Mouse (Mus musculus): ENCODE measurements around the gene Ddx31. TPM values are rescaled to one million over a fixed set of nuclear protein-coding genes. Genes with fewer than 3 reads are reported as not detected.

Ddx31 gene
- total RNA-seq, 2 experiments from 2014 or later, result 6.0 to 8.0 TPM

DNA sequence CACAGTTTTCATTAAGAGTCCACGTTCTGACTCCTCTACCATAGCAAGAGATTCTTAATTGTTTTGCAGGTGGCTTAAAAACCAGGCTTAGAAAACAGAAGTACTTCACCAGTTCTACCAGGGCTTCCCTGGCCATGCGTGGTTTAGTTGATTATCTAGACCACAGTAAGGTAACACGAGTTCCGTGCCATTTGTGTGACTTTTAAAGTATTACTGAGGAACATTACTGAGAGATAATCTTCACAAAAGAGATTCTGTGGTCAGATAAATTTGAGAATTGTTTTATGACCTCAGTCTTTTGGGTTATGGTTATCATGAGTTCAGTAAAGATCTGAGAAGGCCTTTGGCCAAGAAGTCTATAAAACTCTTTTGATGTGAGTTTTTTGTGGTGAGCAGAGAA, 19.1 kb downstream of the Ddx31 start:
- intact Hi-C loops (cut with DNase I), result no loop called here
- no peak for DNase-seq (ENCODE audit: extremely low spot score in 1 of 2, low spot score in 2 of 2)

DNA sequence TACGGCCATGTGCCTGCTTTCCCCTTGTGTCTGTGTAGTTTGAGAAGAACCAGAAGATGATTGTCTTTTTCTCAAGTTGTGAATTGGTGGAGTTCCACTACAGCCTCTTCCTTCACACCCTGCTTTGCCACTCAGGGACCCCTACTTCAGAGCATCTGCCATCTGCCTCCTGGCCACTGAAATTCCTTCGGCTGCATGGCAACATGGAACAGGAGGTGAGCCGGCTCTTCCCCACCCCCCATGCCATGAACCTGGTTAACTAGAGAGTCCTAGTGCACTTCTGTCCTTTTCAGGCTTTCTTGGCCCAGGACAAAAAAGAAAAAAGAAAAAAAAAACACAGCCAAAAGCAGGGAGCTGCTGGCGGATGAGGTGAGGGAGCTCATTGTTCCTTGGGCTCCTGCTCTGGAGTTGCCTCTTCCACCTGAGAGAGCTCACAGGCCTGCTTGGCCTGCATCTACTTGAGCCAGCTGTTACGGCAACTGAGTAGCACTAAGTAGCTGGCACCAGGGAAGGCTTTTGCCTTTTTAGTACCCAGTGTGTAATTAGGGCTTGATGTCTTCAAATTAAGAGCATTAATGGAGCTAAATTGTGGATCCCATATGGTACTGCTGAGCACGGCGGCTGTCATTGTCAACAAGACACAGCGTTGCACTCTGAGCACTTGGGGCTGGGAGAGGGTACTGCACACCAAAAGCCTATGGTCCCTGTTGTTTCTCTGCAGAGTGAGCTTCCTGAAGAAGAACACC, 20.6 kb downstream of the Ddx31 start:
- intact Hi-C loops (cut with DNase I), result no loop called here

DNA sequence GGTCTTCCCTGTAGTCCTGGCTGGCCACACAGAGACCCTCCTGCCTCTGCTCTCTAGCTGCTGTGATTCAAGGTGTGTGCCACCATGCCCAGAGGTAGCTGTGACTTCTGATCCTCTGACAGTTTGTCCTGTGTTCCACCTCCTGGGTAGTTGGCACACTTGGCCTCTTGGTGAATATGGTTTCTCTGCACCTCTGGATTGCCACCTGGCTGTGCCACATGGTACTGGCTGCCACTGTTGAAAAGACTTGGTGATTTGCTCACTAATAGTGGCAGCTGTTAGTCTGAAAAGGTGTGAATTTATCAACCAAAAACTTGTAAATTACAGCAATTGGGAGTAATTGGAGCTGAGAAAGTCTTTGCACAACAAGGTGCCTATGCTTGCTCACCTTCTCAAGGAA, 23.7 kb downstream of the Ddx31 start:
- no peak for DNase-seq (ENCODE audit: extremely low spot score in 1 of 2, low spot score in 2 of 2)
- intact Hi-C loops (cut with DNase I), result no loop called here

More for the DNA sequence above, 20.6 kb downstream of the Ddx31 start:
- DNase-seq (ENCODE audit: extremely low spot score in 1 of 2, low spot score in 2 of 2), result no peak

DNA sequence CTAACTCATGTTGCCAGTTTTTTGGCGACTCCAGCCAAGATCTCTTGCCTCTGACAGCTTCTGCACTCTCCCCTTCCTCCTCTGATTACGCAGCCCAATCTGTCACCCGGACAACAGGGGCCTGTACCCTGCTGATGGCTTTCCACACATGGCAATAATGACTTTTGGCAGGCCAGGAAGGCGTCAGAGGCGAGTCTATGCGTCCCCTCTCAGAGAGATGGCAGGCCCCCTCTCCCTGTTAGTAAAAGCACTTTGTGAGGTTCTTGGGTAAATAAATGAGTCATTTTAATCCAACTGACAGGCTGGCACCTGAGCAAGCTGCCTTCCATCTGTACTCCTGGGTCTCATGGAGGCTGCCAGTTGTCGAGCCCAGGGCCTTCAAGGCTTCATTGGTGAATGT, 27.3 kb downstream of the Ddx31 start:
- no peak for DNase-seq (ENCODE audit: extremely low spot score in 1 of 2, low spot score in 2 of 2)
- intact Hi-C loops (cut with DNase I), result no loop called here

DNA sequence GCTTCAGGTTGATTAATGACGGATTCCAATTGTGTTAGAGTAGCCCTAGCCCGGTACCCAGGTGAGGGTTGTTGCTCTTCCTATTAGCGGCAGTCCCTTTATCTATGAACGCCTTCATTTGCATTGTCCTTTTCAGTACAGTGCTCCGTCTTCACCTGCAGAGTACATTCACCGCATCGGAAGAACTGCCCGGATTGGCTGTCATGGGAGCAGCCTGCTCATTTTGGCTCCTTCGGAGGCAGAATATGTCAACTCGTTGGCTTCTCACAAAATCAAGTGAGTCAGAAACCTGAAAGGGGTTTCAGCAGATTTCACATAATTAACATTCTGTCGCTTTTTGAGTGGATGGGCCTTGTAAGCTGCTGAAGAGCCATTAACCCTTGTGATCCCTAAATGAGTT, 35.3 kb downstream of the Ddx31 start:
- intact Hi-C loops (cut with DNase I), result no loop called here
- DNase-seq (ENCODE audit: extremely low spot score in 1 of 2, low spot score in 2 of 2), result no peak

DNA sequence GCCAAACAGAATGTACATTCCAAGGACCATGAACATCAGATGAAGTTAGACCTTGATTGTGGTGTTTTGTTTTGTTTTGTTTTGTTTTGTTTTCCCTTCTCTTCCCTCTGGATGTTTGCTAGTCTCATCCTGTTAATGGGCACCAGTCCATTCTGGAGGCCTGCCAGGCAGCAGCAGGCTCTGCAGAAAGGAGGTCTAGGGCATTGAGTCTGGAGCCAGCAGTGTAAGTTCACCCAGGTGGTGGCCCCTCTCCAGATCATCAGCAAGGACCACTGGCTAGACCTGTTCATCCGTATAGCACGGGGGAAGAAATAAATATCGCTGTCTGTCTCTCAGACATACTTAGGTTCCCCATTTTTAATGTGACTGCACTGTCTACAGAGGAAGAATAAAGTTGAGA, 41.1 kb downstream of the Ddx31 start:
- intact Hi-C loops (cut with DNase I), result no loop called here
- peak in 1 of 2 experiments; percentile 50 for DNase-seq (ENCODE audit: extremely low spot score in 1 of 2, low spot score in 2 of 2)

DNA sequence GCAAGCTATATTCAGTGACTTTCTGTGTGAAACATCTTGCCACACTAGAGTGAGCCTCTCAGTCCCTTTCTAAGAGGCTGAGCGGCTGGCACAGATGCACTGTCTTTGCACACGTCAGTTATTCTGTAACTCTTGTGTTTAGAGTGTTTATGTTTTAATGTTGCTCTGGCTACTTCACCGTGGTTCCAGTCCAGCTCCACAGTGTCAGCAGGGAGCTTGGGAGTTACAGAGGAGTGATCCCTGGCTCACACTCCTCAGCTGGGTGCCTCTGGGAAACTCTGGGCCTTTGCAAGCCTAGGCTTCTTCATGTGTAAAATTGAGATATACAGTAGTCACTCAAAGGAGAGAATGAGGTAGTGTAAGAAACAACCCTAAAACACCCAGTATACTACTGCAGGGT, 41.8 kb downstream of the Ddx31 start:
- DNase-seq (ENCODE audit: extremely low spot score in 1 of 2, low spot score in 2 of 2), result no peak
- intact Hi-C loops (cut with DNase I), result no loop called here

DNA sequence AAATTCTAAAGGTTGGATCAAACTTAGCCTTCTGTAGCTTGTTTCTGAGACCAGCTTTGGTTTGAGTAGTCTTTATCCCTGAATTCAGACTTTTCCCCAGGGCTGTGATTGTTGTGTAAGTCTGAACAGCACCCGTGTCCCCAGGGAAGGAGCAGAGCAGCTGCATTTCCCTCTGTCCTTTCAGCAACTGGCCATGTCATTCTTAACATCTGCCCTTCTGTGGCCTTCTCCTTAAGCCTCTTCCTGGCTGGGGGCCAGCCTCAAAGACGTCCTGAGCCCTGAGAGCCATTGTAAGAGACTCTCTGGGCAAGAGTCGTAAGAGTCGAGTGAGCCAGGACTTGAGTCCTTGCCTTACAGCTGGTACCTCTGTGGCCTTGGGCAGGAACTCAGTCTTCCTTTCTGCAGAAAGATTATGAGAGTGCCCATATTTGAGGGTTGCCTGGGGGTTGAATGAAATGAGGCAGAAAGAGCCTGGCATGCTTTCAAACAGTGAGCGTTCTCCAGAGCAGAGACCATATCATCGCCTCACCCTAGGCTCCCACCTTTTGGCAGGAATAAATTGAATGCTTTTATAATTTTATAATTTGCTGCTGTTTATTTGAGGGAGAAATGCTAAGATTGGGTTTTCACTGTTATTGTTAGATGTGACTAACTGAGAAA, 42.8 kb downstream of the Ddx31 start:
- peak in 1 of 2 experiments; percentile 38 for DNase-seq (ENCODE audit: extremely low spot score in 1 of 2, low spot score in 2 of 2)
- intact Hi-C loops (cut with DNase I), result no loop called here

DNA sequence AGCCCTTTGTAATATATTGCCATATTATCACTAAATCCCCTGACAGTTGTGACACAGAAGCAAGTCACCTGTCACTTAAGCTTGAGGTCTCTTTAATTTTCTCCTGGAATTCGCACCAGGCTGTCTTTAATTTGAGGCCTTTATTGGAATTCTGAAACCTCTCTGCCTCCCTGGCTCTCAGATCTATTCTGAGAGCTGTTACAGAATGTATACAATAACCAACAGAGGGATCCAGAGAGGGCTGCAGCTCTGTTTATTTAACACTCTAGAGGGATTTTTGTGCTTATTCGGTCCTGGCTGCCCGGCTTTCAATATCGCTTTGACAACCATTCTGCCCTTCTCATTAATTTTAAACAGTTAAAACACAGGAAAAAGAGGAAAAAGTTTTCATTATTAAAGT, 44.7 kb downstream of the Ddx31 start:
- intact Hi-C loops (cut with DNase I), result no loop called here
- no peak for DNase-seq (ENCODE audit: extremely low spot score in 1 of 2, low spot score in 2 of 2)

DNA sequence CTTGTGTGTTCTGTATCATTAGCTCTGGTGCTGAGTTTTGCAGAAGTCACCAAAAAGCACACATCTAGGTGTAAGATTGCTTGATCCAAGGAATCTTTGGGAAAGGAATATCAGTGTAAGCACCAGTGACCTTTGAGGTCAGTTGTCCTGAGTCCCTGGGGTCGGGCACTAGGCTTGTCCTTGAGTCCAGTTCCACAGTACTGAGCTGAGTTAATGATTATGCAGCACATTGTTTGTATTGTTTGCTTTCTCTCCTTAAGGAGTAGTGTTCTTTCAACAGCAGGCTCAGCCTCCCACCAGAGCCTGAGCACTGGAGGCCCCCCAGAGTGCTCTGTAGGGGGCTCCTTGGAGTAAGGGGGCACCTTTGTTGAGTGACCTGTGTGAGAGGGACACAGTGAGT, 52.6 kb downstream of the Ddx31 start:
- intact Hi-C loops (cut with DNase I), result no loop called here

DNA sequence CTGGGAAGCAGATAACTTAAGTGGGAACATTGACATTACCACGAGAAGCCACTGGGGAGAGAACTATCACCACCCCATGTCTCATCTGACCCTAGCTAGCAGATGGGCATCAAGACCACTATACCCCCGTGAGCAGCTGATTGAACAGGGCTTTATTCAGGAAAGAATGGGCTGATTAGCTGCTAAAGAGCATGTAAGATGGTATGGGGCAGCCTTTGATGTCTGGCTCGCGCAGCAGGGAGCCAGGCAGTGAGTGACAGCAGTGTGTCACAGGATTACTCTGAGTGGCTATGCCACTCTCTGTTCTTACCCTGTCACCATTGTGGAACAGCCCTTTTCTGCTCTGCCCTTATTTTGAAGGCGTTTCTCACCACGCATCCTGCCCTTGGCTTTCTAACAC, 53.3 kb downstream of the Ddx31 start:
- intact Hi-C loops (cut with DNase I), result no loop called here

More for the DNA sequence above, 52.6 kb downstream of the Ddx31 start:
- DNase-seq (ENCODE audit: extremely low spot score in 1 of 2, low spot score in 2 of 2), result no peak

DNA sequence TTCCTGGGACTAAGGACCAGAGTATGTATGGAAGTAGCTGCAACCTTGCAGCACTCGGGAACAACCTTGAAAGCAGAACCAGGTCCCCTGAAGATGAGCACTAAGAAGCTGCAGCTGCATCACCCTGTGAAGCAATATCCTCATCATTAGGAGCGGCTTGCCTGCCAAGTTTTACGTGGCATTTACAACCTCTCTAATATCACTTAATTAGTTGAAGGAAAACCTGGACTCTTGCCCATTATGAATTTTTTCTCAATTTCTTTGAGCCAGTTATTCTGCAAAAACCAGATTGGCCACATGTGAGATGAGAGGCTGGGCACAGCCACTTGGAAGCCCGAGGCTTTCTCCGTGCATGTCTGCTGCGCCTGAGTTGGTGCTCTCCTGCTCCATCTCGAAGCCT, 55.7 kb downstream of the Ddx31 start:
- no peak for DNase-seq (ENCODE audit: extremely low spot score in 1 of 2, low spot score in 2 of 2)
- intact Hi-C loops (cut with DNase I), result no loop called here

More for the DNA sequence above, 53.3 kb downstream of the Ddx31 start:
- no peak for DNase-seq (ENCODE audit: extremely low spot score in 1 of 2, low spot score in 2 of 2)

DNA sequence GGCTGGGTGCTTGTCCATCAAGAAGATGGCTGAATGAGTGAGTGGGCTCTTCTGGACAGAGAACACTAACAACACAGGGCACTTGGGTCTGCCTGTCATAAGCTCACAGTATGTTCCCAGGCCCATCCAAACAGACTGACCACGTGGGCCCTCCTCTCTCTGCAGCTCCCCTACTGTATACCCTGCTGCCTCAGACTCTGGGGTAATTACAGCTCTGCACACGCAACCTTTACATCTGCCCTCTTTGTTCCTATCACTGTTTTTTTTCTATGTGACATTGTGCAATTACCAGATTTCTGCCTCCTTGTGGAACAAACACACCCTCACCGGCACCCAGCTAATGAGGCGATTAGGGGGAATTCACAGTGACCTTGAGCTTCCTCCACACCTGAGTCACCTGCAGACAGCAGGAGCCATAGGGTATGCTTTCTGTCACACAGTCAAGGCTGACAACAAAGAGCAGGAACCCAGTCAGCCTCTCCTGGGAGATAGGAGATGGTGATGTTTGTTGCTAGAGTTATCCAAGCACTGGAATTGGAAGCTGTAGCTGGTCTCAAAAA, 57.2 kb downstream of the Ddx31 start:
- intact Hi-C loops (cut with DNase I), result no loop called here
- no peak for DNase-seq (ENCODE audit: extremely low spot score in 1 of 2, low spot score in 2 of 2)

DNA sequence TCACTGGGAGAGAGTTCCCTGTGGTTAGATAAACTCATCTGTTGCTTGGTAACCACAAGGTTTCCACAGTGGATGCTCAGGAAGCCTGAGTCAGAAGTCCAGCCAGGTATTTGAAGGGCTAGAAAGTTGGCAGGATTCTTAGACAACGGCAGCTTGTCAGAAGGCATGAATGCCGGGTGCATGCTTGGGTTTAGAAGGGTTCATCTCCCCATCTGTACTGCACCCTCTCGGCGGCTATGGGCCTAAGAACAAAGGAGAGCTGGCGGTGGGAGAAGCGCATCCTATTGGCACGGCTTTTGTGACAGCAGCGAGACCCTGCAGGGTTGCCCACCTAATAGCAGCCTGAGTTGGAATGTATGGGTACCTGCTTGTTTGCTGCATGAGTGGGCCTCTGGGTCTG, 62.1 kb downstream of the Ddx31 start:
- intact Hi-C loops (cut with DNase I), result no loop called here
- no peak for DNase-seq (ENCODE audit: extremely low spot score in 1 of 2, low spot score in 2 of 2)

DNA sequence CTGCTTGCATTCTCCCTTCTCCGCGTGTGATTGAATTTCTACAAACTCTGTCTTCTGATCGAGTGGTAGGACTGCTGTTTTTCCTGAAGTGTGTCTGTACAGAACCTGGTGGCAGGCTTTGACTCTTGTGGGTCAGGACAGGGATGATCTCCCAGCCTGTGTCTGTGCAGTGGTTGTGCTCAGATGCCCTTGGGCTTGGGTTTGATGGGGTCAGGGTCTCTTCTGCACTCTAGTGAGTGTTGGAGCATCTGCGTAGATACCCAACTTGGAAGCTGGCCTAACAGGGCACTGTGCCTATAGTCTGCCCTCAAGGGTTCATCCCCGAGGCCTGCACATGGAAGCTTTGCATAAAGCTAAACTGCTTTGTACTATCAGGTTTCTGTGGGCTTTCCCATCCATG, 63.7 kb downstream of the Ddx31 start:
- intact Hi-C loops (cut with DNase I), result no loop called here
- DNase-seq (ENCODE audit: extremely low spot score in 1 of 2, low spot score in 2 of 2), result no peak

DNA sequence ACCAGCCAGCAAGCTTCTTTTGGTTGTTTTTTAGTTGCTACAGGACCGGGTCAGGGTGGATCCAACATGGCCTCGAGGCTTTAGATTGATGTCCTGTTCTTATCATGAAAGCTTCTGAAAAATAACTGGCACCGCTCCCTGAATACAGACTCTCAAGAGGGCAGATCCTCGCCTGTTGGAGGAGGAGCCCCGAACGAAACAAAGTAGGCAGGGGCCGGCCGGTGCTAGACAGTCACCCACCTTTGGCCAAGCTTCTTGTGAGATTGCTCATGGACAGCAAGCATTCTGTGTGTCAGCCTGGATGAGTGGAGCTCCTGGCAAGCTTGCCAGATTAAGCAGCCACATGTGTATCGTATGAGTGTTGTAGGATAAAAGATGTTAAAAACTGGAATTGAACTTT, 64.6 kb downstream of the Ddx31 start:
- intact Hi-C loops (cut with DNase I), result no loop called here
- no peak for DNase-seq (ENCODE audit: extremely low spot score in 1 of 2, low spot score in 2 of 2)

DNA sequence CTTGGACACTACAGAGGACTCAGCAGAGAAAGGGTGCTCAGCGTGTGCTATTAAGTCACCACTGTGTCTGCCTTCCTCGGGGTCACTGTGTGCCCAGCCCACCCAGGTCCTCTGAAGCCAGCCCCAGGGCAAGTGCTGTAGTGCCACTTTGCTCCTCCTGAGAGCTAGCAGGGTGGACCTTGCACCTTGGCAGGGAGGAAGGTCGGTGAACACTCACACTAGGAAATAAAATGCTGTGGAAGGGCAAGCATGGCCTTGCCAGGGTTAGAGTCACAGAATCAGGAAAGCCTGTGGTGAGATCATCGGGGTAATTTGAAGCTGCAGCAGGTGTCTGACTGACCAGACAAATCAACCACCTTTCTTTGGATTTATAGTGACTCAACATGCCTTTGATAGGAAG, 65.4 kb downstream of the Ddx31 start:
- no peak for DNase-seq (ENCODE audit: extremely low spot score in 1 of 2, low spot score in 2 of 2)
- intact Hi-C loops (cut with DNase I), result no loop called here

DNA sequence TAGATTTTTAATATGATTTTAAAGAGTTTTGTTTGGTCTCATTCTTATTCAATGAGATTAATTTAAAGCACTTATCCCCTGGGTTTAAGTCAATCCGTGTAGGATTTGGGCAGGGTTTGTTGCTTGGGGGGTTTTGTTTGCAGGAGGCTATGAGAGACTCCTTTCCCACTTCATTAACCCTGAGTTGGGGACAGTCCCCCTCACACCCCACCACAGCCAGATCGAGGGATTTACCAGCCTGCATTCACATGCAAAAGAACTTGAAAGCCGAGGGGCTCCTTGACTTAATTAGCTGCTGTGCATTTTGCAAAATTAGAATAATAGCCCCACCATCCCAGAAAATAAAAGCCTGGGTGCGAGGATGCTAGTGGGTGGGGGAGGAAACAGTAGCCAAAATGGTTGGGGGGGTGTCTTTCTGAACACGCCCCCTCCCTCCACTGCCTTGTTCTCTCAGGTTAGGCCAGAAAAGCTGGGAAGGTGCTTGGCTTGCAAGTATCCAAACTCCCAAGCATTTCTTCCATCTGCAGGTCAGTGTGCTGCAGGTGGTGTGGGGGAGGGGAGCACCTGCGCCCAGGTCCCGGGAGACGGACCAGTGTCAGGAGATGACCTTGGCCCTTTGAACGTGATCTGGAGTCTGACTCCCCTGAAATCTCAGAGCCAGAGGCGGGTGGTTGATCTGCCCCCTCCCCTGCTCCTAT, 67.6 kb downstream of the Ddx31 start:
- no peak for DNase-seq (ENCODE audit: extremely low spot score in 1 of 2, low spot score in 2 of 2)
- intact Hi-C loops (cut with DNase I), result no loop called here

DNA sequence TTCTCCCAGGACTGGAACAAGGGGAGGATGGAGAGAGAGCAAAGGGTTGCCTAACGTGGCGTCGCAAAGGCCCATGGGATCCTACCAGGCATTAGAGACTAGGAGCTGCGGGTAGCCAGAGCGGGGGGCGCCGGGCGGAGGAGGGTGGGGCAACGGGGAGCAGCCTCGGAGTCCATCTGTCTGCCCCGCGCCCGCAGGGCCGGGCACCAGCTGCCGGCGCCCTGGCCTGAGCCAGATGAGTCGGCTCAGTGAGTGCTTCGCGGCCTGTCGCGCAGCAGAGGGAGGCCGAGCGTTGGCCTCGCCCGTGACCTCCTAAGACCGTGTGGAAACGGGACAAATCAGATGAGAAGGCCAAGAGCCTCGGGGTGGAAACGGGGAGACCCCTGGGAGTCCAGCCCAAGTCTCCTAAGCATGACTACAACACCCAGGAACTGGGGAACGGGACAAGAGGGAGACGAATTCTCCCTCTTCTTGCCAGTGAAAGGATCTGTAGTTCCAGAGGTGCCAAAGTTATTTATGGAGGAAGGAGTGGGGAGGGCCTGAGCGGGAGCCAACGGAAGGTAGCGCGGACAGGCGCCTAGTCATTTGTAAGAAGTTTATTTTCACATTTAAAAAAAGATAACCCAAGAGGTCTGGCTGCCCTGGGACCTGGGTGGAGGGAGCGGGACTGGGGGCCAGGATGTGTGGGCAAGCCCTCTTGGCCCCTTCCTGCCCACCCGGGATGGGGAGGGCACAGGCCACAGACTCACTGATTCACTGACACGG, 68.4 kb downstream of the Ddx31 start:
- intact Hi-C loops (cut with DNase I), result no loop called here
- peak in 1 of 2 experiments; percentile 30 for DNase-seq (ENCODE audit: extremely low spot score in 1 of 2, low spot score in 2 of 2)

Data from left cerebral cortex, postnatal 10 days (tissue).